Mouse (Mus musculus): Measurements from ENCODE around the gene Mbtps1.

Mbtps1 gene

GRCm38 (mm10) chr8:119502111-119502510 is 56.4 kb downstream of the Mbtps1 start:
- DNase-seq (ENCODE audit: low spot score): no peak

- no peak for DNase-seq (ENCODE audit: low spot score)
Observed at GRCm38 (mm10) chr8:119501598-119501997, 56.9 kb downstream of the Mbtps1 start, which contains the start of gene Slc38a8. TSS of gene Slc38a8 (minus strand) at chr8:119501698.

GRCm38 (mm10) chr8:119499836-119500235 is 58.7 kb downstream of the Mbtps1 start:
- DNase-seq (ENCODE audit: low spot score): no peak

GRCm38 (mm10) chr8:119496848-119497247 is 61.7 kb downstream of the Mbtps1 start:
- DNase-seq (ENCODE audit: low spot score): peak; percentile 68

GRCm38 (mm10) chr8:119487093-119487492 is 71.4 kb downstream of the Mbtps1 start:
- no peak for DNase-seq (ENCODE audit: low spot score)

GRCm38 (mm10) chr8:119484145-119484896 is 74.2 kb downstream of the Mbtps1 start:
- no peak for DNase-seq (ENCODE audit: low spot score)

- DNase-seq (ENCODE audit: low spot score): no peak
Observed at GRCm38 (mm10) chr8:119478684-119479083, 79.9 kb downstream of the Mbtps1 start.

- no peak for DNase-seq (ENCODE audit: low spot score)
Observed at GRCm38 (mm10) chr8:119468091-119468490, 90.4 kb downstream of the Mbtps1 start.

GRCm38 (mm10) chr8:119466794-119467193 is 91.7 kb downstream of the Mbtps1 start:
- DNase-seq (ENCODE audit: low spot score): no peak

- DNase-seq (ENCODE audit: low spot score): peak; percentile 58
Observed at GRCm38 (mm10) chr8:119466105-119466504, 92.4 kb downstream of the Mbtps1 start.

GRCm38 (mm10) chr8:119463709-119464108 is 94.8 kb downstream of the Mbtps1 start:
- DNase-seq (ENCODE audit: low spot score): no peak

- DNase-seq (ENCODE audit: low spot score): no peak
Observed at GRCm38 (mm10) chr8:119461356-119461755, 97.2 kb downstream of the Mbtps1 start.

- no peak for DNase-seq (ENCODE audit: low spot score)
Observed at GRCm38 (mm10) chr8:119459724-119460123, 98.8 kb downstream of the Mbtps1 start.
